Mouse (Mus musculus): ENCODE data around the gene Btbd11. TPM values are rescaled to one million over a fixed set of nuclear protein-coding genes. Genes with fewer than 3 reads are reported as not detected.

Gene Btbd11
- polyA plus RNA-seq, 1 experiment: 3.6 TPM

GRCm38 (mm10) chr10:85598603-85599542, 212.3 kb downstream of the Btbd11 start:
- Histone ChIP-seq H3K4me1 (ENCODE audit: control insufficient read depth, insufficient read depth, low read length) (peaks cover 5% of the 10 kb centered on the region), H3K4me3 (ENCODE audit: insufficient read depth, low read length) (peak overlapping the region; percentile 45), H3K27ac (ENCODE audit: insufficient read depth, low read depth, low read length) (no peak overlapping the region)
- TF ChIP-seq CTCF (IDR thresholded peaks at IDR 0.05; ENCODE audit: low read depth, low read length) (no peak), POLR2A (IDR thresholded peaks at IDR 0.05; ENCODE audit: borderline replicate concordance, low read depth, low read length) (no peak)

GRCm38 (mm10) chr10:85602546-85602945, 215.9 kb downstream of the Btbd11 start:
- Histone ChIP-seq H3K4me1 (ENCODE audit: control insufficient read depth, insufficient read depth, low read length) (peaks cover 5% of the 10 kb centered on the region), H3K4me3 (ENCODE audit: insufficient read depth, low read length) (no peak overlapping the region), H3K27ac (ENCODE audit: insufficient read depth, low read depth, low read length) (no peak overlapping the region)
- TF ChIP-seq POLR2A (IDR thresholded peaks at IDR 0.05; ENCODE audit: borderline replicate concordance, low read depth, low read length): no peak
- no peak for TF ChIP-seq CTCF (IDR thresholded peaks at IDR 0.05; ENCODE audit: low read depth, low read length)

- no peak overlapping the region for H3K27ac ChIP-seq (ENCODE audit: insufficient read depth, low read depth, low read length)
- H3K4me1 ChIP-seq (ENCODE audit: control insufficient read depth, insufficient read depth, low read length): no peaks in the 10 kb centered on the region
- TF ChIP-seq CTCF (IDR thresholded peaks at IDR 0.05; ENCODE audit: low read depth, low read length): no peak
- no peak for TF ChIP-seq POLR2A (IDR thresholded peaks at IDR 0.05; ENCODE audit: borderline replicate concordance, low read depth, low read length)
- no peak overlapping the region for H3K4me3 ChIP-seq (ENCODE audit: insufficient read depth, low read length)
These were observed 217.9 kb downstream of the Btbd11 start for GRCm38 (mm10) chr10:85604556-85604955.

- no peak overlapping the region for H3K27ac ChIP-seq (ENCODE audit: insufficient read depth, low read depth, low read length)
- TF ChIP-seq CTCF (IDR thresholded peaks at IDR 0.05; ENCODE audit: low read depth, low read length) (no peak), POLR2A (IDR thresholded peaks at IDR 0.05; ENCODE audit: borderline replicate concordance, low read depth, low read length) (no peak)
- H3K4me3 ChIP-seq (ENCODE audit: insufficient read depth, low read length): no peak overlapping the region
- H3K4me1 ChIP-seq (ENCODE audit: control insufficient read depth, insufficient read depth, low read length): no peaks in the 10 kb centered on the region
These were observed 222.1 kb downstream of the Btbd11 start for GRCm38 (mm10) chr10:85608550-85609278.

GRCm38 (mm10) chr10:85617080-85617479, 230.5 kb downstream of the Btbd11 start:
- TF ChIP-seq POLR2A (IDR thresholded peaks at IDR 0.05; ENCODE audit: borderline replicate concordance, low read depth, low read length): no peak
- no peak for TF ChIP-seq CTCF (IDR thresholded peaks at IDR 0.05; ENCODE audit: low read depth, low read length)
- H3K4me3 ChIP-seq (ENCODE audit: insufficient read depth, low read length): no peak overlapping the region
- no peaks in the 10 kb centered on the region for H3K4me1 ChIP-seq (ENCODE audit: control insufficient read depth, insufficient read depth, low read length)
- H3K27ac ChIP-seq (ENCODE audit: insufficient read depth, low read depth, low read length): no peak overlapping the region

- H3K27ac ChIP-seq (ENCODE audit: insufficient read depth, low read depth, low read length): no peak overlapping the region
- TF ChIP-seq CTCF (IDR thresholded peaks at IDR 0.05; ENCODE audit: low read depth, low read length) (no peak), POLR2A (IDR thresholded peaks at IDR 0.05; ENCODE audit: borderline replicate concordance, low read depth, low read length) (no peak)
- no peaks in the 10 kb centered on the region for H3K4me1 ChIP-seq (ENCODE audit: control insufficient read depth, insufficient read depth, low read length)
- no peak overlapping the region for H3K4me3 ChIP-seq (ENCODE audit: insufficient read depth, low read length)
These were observed 231.1 kb downstream of the Btbd11 start for GRCm38 (mm10) chr10:85617501-85618417.

- Histone ChIP-seq H3K4me1 (ENCODE audit: control insufficient read depth, insufficient read depth, low read length) (no peaks in the 10 kb centered on the region), H3K4me3 (ENCODE audit: insufficient read depth, low read length) (no peak overlapping the region)
- TF ChIP-seq CTCF (IDR thresholded peaks at IDR 0.05; ENCODE audit: low read depth, low read length) (no peak), POLR2A (IDR thresholded peaks at IDR 0.05; ENCODE audit: borderline replicate concordance, low read depth, low read length) (no peak)
These were observed 234.5 kb downstream of the Btbd11 start for GRCm38 (mm10) chr10:85621067-85621466.

GRCm38 (mm10) chr10:85624504-85625169, 238.0 kb downstream of the Btbd11 start:
- Histone ChIP-seq H3K4me1 (ENCODE audit: control insufficient read depth, insufficient read depth, low read length) (no peaks in the 10 kb centered on the region), H3K4me3 (ENCODE audit: insufficient read depth, low read length) (peak overlapping the region; percentile 50), H3K27ac (ENCODE audit: insufficient read depth, low read depth, low read length) (no peak overlapping the region)
- TF ChIP-seq POLR2A (IDR thresholded peaks at IDR 0.05; ENCODE audit: borderline replicate concordance, low read depth, low read length) (no peak), CTCF (IDR thresholded peaks at IDR 0.05; ENCODE audit: low read depth, low read length) (0 out of 2 replicates have a peak, but pooled peaks have one; percentile 19)

More at GRCm38 (mm10) chr10:85621067-85621466, 234.5 kb downstream of the Btbd11 start:
- H3K27ac ChIP-seq (ENCODE audit: insufficient read depth, low read depth, low read length): no peak overlapping the region
